Mouse (Mus musculus): ENCODE data around the gene Ins2. TPM values are rescaled to one million over a fixed set of nuclear protein-coding genes. Genes with fewer than 3 reads are reported as not detected.

Gene Ins2
- polyA plus RNA-seq, 1 experiment, result 0.88 TPM

DNA sequence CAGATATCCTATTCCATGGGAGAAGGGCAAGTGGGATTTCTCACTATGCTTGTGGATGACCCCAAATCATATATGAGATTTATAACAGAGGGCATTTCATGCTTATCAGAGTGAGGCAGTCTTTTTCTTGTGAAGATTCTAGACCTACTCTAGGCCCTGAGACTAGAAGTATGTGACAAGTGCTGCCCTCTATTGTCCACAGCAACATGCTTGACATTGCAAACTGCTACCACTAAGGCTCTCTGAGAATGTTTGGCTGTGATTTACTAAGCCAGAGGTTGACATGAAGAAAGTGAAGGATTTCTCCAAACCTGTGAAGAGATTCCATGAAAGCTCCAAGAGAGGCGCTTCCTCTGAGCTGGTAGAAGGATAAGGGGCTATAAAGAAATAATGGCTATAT lies 72.1 kb downstream of the Ins2 start:
- Histone ChIP-seq H3K36me3 (ENCODE audit: control insufficient read depth, insufficient read depth, low read length) (no peaks in the 10 kb centered on the region), H3K4me1 (ENCODE audit: control insufficient read depth, insufficient read depth, low read length) (no peaks in the 10 kb centered on the region), H3K27me3 (replicated peaks; ENCODE audit: control insufficient read depth, insufficient read depth, low read length) (no peaks in the 10 kb centered on the region), H3K27ac (ENCODE audit: insufficient read depth, low read depth, low read length) (no peak overlapping the region), H3K4me3 (ENCODE audit: insufficient read depth, low read depth, low read length) (no peak overlapping the region)
- DNase-seq, result no peak
- TF ChIP-seq POLR2A (IDR thresholded peaks at IDR 0.05; ENCODE audit: low read depth, low read length) (no peak), CTCF (conservative IDR thresholded peaks at IDR 0.05; ENCODE audit: insufficient read depth, insufficient read length, low read depth, low read length) (no peak)
- 100% methylated on average over 1 of the region's 1 CpGs for whole genome bisulfite sequencing

DNA sequence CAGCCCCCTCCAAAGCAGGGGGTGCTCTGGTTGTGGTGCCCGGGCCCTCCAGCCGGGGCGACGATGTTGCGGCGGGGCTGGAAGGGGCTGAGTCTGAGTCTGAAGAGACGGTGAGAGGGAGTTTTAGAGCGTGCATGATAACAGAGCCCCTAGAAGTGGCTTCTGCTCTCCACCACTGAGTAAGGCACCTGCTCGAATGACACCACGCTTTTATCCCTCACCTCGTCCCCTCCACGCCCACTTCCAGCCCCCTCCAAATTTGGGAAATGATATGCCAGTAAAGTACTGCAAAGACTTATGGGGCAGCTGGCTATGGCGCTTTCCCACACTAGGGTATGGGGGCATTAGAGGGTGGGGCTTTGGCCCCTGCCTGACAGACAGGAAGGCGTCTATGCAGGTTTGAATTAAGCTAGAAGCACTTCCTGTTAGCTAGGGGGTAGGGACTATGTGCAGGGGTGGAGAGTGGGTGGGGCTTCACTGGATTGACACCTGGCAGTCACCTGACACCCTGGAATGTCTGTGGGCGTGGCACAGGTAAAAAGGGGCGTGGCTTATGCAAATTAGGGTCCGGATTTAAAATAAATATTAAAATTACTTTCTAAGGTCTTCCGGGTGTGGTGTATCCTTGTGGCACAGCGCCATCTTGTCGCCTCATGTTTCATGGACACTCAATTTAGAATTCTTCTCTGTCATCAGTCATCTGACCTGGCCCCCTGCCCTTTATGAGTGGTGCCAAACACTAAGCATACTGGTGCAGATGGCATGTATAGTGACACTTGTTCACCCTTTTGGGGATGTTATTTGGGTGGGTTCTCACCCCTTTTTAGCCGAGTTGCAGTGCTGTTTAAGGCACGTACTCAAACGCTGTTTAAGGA lies 73.2 kb downstream of the Ins2 start, which contains the start of gene Gm49394:
Gene Gm49394 (minus strand): TSS at position 192 of the 875 bp plus-strand sequence.
- Histone ChIP-seq H3K36me3 (ENCODE audit: control insufficient read depth, insufficient read depth, low read length) (no peaks in the 10 kb centered on the region), H3K4me1 (ENCODE audit: control insufficient read depth, insufficient read depth, low read length) (no peaks in the 10 kb centered on the region), H3K4me3 (ENCODE audit: insufficient read depth, low read depth, low read length) (no peak within 1 kb of the TSS), H3K27me3 (replicated peaks; ENCODE audit: control insufficient read depth, insufficient read depth, low read length) (no peaks in the 10 kb centered on the region), H3K27ac (ENCODE audit: insufficient read depth, low read depth, low read length) (no peak within 1 kb of the TSS)
- WGBS, result 86% methylated on average over 23 of the region's 23 CpGs
- no peak for DNase-seq
- no peak for TF ChIP-seq CTCF (conservative IDR thresholded peaks at IDR 0.05; ENCODE audit: insufficient read depth, insufficient read length, low read depth, low read length)
- no peak for TF ChIP-seq POLR2A (IDR thresholded peaks at IDR 0.05; ENCODE audit: low read depth, low read length)

DNA sequence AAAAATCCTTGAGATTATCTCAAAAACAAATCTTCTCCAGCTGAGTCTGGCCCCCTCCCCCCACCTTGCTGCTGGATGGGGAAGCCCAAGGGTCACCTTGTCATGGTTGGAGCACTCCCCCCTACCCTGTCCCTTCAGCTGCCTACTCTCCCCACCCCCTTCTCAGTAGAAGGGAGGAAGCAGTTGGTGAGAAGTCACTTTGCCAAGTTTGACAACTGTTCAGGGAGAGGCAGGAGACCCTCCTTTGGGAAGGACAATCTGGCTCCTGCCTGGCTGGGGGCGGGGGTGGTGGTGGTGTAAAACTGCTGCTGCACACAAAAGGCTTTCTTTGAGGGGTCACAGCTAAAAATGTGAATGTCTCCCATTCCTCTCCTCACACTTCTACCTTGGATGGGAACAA lies 74.9 kb downstream of the Ins2 start:
- peaks cover 3% of the 10 kb centered on the region; the same call in 1 of the 2 replicates for H3K27me3 ChIP-seq (replicated peaks; ENCODE audit: control insufficient read depth, insufficient read depth, low read length)
- WGBS, result 96% methylated on average over 1 of the region's 1 CpGs
- TF ChIP-seq POLR2A (IDR thresholded peaks at IDR 0.05; ENCODE audit: low read depth, low read length), result no peak
- no peak for TF ChIP-seq CTCF (conservative IDR thresholded peaks at IDR 0.05; ENCODE audit: insufficient read depth, insufficient read length, low read depth, low read length)
- H3K4me1 ChIP-seq (ENCODE audit: control insufficient read depth, insufficient read depth, low read length), result no peaks in the 10 kb centered on the region
- no peaks in the 10 kb centered on the region for H3K36me3 ChIP-seq (ENCODE audit: control insufficient read depth, insufficient read depth, low read length)
- H3K4me3 ChIP-seq (ENCODE audit: insufficient read depth, low read depth, low read length), result no peak overlapping the region
- no peak for DNase-seq
- no peak overlapping the region for H3K27ac ChIP-seq (ENCODE audit: insufficient read depth, low read depth, low read length)

DNA sequence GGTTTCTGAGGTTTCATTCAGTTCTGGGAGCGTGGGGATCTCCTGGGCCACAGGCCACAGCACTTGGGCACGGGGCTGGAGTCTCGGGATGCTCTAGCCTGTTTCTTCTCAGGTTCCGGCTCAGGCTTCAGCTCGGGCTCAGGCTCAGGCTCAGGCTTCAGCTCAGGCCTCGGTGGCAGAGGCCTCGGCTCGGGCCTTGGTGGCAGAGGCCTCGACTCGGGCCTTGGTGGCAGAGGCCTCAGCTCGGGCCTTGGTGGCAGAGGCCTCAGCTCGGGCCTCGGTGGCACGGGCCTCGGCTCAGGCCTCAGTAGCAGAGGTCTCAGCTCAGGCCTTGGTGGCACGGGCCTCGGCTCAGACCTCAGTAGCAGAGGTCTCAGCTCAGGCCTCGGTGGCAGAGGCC lies 75.7 kb downstream of the Ins2 start:
- DNase-seq, result no peak
- TF ChIP-seq POLR2A (IDR thresholded peaks at IDR 0.05; ENCODE audit: low read depth, low read length), result no peak
- no peak for TF ChIP-seq CTCF (conservative IDR thresholded peaks at IDR 0.05; ENCODE audit: insufficient read depth, insufficient read length, low read depth, low read length)
- peaks cover 3% of the 10 kb centered on the region; the same call in 1 of the 2 replicates for H3K27me3 ChIP-seq (replicated peaks; ENCODE audit: control insufficient read depth, insufficient read depth, low read length)
- H3K4me1 ChIP-seq (ENCODE audit: control insufficient read depth, insufficient read depth, low read length), result no peaks in the 10 kb centered on the region
- over 99% methylated on average over 18 of the region's 18 CpGs for WGBS
- no peak overlapping the region for H3K4me3 ChIP-seq (ENCODE audit: insufficient read depth, low read depth, low read length)
- no peak overlapping the region for H3K27ac ChIP-seq (ENCODE audit: insufficient read depth, low read depth, low read length)
- H3K36me3 ChIP-seq (ENCODE audit: control insufficient read depth, insufficient read depth, low read length), result no peaks in the 10 kb centered on the region

DNA sequence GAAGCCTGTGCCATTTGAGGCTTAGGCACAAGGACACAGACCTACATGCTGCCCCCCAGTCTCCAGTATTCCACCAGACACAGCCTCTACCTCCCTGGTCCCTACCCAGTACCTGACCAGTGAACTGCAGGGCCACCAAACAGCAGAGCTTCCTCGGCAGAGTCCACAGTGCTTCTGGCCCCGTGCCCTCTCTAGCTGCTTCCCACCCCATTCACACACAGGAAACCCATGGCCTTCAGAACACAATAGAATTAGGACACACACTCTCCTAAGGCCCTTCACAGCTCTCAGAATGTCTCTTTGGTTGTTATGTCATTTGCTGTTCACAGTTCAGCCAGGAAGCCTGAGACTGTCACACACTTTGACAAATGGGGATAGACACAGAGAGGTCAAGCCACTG lies 76.5 kb downstream of the Ins2 start, which contains the start of gene Igf2:
Gene Igf2 (minus strand): TSS at position 158 of the 400 bp plus-strand sequence.
- no peak within 1 kb of the TSS for H3K4me3 ChIP-seq (ENCODE audit: insufficient read depth, low read depth, low read length)
- 49% methylated on average over 2 of the region's 2 CpGs for WGBS
- DNase-seq, result peak; percentile 49
- H3K4me1 ChIP-seq (ENCODE audit: control insufficient read depth, insufficient read depth, low read length), result no peaks in the 10 kb centered on the region
- H3K27me3 ChIP-seq (replicated peaks; ENCODE audit: control insufficient read depth, insufficient read depth, low read length), result peaks cover 3% of the 10 kb centered on the region; the same call in 1 of the 2 replicates
- no peaks in the 10 kb centered on the region for H3K36me3 ChIP-seq (ENCODE audit: control insufficient read depth, insufficient read depth, low read length)
- H3K27ac ChIP-seq (ENCODE audit: insufficient read depth, low read depth, low read length), result no peak within 1 kb of the TSS
- TF ChIP-seq POLR2A (IDR thresholded peaks at IDR 0.05; ENCODE audit: low read depth, low read length) (no peak), CTCF (conservative IDR thresholded peaks at IDR 0.05; ENCODE audit: insufficient read depth, insufficient read length, low read depth, low read length) (no peak)

DNA sequence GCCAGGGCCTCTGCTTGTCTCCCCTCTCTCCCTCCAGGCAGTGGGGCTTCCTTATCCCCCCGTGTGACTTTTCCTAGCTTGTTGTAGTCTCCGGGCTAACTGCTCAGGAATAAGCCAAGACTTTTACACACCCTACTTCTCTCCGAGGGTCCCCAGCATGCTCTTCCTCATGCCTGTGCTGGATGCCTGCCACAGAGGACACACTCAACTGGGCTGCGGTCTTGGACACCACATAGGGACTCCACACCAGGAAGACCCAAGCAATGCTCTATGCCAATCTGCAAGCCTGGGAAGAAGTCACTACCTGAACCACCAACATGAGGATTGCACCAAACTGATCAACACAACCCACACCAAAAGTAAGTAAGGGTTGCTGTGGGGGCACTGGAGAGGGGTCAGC lies 77.1 kb downstream of the Ins2 start:
- Histone ChIP-seq H3K4me3 (ENCODE audit: insufficient read depth, low read depth, low read length) (no peak overlapping the region), H3K4me1 (ENCODE audit: control insufficient read depth, insufficient read depth, low read length) (no peaks in the 10 kb centered on the region), H3K36me3 (ENCODE audit: control insufficient read depth, insufficient read depth, low read length) (no peaks in the 10 kb centered on the region), H3K27ac (ENCODE audit: insufficient read depth, low read depth, low read length) (no peak overlapping the region), H3K27me3 (replicated peaks; ENCODE audit: control insufficient read depth, insufficient read depth, low read length) (peaks cover 3% of the 10 kb centered on the region; the same call in 1 of the 2 replicates)
- DNase-seq, result no peak
- WGBS, result 89% methylated on average over 4 of the region's 4 CpGs
- TF ChIP-seq CTCF (conservative IDR thresholded peaks at IDR 0.05; ENCODE audit: insufficient read depth, insufficient read length, low read depth, low read length) (no peak), POLR2A (IDR thresholded peaks at IDR 0.05; ENCODE audit: low read depth, low read length) (no peak)

DNA sequence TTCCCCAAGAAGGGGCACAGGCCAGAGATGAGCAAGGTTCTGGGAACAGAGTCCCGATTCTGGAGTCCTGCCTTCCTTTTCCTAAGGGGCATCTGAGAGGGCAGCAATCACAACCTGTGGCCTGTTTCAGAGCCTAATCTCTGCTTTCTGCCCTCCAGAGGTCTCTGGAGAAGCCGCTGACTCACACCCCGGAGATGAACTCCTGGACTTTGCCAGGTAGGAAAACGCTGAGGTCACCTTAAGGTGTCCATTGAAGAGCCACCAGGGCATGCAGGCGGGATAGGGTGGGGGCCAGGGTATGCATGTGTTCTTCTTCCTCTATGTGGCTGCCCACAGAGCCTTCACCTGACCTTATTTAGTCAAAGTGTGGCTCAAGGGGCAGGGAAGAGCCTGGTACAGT lies 77.8 kb downstream of the Ins2 start:
- DNase-seq, result no peak
- 69% methylated on average over 5 of the region's 5 CpGs for WGBS
- H3K4me1 ChIP-seq (ENCODE audit: control insufficient read depth, insufficient read depth, low read length), result no peaks in the 10 kb centered on the region
- peaks cover 5% of the 10 kb centered on the region; the same call in 1 of the 2 replicates for H3K27me3 ChIP-seq (replicated peaks; ENCODE audit: control insufficient read depth, insufficient read depth, low read length)
- H3K4me3 ChIP-seq (ENCODE audit: insufficient read depth, low read depth, low read length), result no peak overlapping the region
- H3K36me3 ChIP-seq (ENCODE audit: control insufficient read depth, insufficient read depth, low read length), result no peaks in the 10 kb centered on the region
- TF ChIP-seq CTCF (conservative IDR thresholded peaks at IDR 0.05; ENCODE audit: insufficient read depth, insufficient read length, low read depth, low read length) (no peak), POLR2A (IDR thresholded peaks at IDR 0.05; ENCODE audit: low read depth, low read length) (no peak)
- no peak overlapping the region for H3K27ac ChIP-seq (ENCODE audit: insufficient read depth, low read depth, low read length)

Measured in kidney, adult 2 months (tissue).